Mouse (Mus musculus) forebrain, embryonic 14.5 days (tissue): ENCODE measurements around the gene Mrpl39. TPM values are rescaled to one million over a fixed set of nuclear protein-coding genes. Genes with fewer than 3 reads are reported as not detected.

ENCODE experiments used
- ATAC-seq: fragments of 200-750 bp; cut with Nextera tagmentation; 2 replicates; pipeline ENCODE4 v1.8.0; 2017; ENCODE audit warnings: mild to moderate bottlenecking, moderate library complexity
- DNase-seq: peaks from one replicate; pipeline ENCODE4 v3.0.0-alpha.2; 2015; ENCODE audit warnings: low spot score
- H3K27ac ChIP-seq: fragments of 300-500 bp; sonication (generic); 2 replicates; pipeline ENCODE4 v1.5.1; 2014; ENCODE audit warnings: low read depth, mild to moderate bottlenecking, control low read depth, low read length, moderate library complexity
- H3K27me3 ChIP-seq: fragments of 300-500 bp; sonication (generic); replicated peaks from 2 replicates; pipeline ENCODE4 v1.6.1; 2014; ENCODE audit warnings: low read length, control low read depth, mixed read lengths; ENCODE audit not compliant: control insufficient read depth, insufficient read depth
- H3K36me3 ChIP-seq: fragments of 300-500 bp; sonication (generic); 2 replicates; pipeline ENCODE4 v1.6.1; 2014; ENCODE audit warnings: low read length, control low read depth; ENCODE audit not compliant: control insufficient read depth, insufficient read depth
- H3K4me1 ChIP-seq: fragments of 300-500 bp; sonication (generic); 2 replicates; pipeline ENCODE4 v1.6.1; 2014; ENCODE audit warnings: antibody characterized with exemption, low read length, control low read depth; ENCODE audit not compliant: control insufficient read depth, insufficient read depth
- H3K4me2 ChIP-seq: fragments of 300-500 bp; sonication (generic); 2 replicates; pipeline ENCODE4 v1.6.1; 2014; ENCODE audit warnings: mild to moderate bottlenecking, control low read depth, low read length
- H3K4me3 ChIP-seq: fragments of 300-500 bp; sonication (generic); 2 replicates; pipeline ENCODE4 v1.5.1; 2014; ENCODE audit warnings: low read depth, low read length, control low read depth
- H3K9ac ChIP-seq: fragments of 300-500 bp; sonication (generic); 2 replicates; pipeline ENCODE4 v1.6.1; 2014; ENCODE audit warnings: mild to moderate bottlenecking, low read length, control low read depth, moderate library complexity
- H3K9me3 ChIP-seq: fragments of 300-500 bp; sonication (generic); replicated peaks from 2 replicates; pipeline ENCODE4 v1.6.1; 2016; ENCODE audit warnings: low read length, control low read depth, mixed read lengths; ENCODE audit not compliant: control insufficient read depth
- WGBS: fragments of 180-500 bp; shearing (Covaris S2); extraction: QIAGEN DNeasy Blood & Tissue Kit; methylation state at CpG from one replicate; pipeline ENCODE4 v1.1.7; 2014; 5-methylcytosine and 5-hydroxymethylcytosine counted together
- polyA plus RNA-seq: library from polyadenylated mRNA; unstranded; fragments of >200 nt; fragmentation: Nextera tagmentation; extraction: Ambion mirVana; gene quantifications from 2 replicates; pipeline ENCODE4 v1.2.1, GENCODE M21; 2014

Mrpl39 gene
- polyA plus RNA-seq, 1 experiment from 2014 or later, result 43.7 TPM

DNA sequence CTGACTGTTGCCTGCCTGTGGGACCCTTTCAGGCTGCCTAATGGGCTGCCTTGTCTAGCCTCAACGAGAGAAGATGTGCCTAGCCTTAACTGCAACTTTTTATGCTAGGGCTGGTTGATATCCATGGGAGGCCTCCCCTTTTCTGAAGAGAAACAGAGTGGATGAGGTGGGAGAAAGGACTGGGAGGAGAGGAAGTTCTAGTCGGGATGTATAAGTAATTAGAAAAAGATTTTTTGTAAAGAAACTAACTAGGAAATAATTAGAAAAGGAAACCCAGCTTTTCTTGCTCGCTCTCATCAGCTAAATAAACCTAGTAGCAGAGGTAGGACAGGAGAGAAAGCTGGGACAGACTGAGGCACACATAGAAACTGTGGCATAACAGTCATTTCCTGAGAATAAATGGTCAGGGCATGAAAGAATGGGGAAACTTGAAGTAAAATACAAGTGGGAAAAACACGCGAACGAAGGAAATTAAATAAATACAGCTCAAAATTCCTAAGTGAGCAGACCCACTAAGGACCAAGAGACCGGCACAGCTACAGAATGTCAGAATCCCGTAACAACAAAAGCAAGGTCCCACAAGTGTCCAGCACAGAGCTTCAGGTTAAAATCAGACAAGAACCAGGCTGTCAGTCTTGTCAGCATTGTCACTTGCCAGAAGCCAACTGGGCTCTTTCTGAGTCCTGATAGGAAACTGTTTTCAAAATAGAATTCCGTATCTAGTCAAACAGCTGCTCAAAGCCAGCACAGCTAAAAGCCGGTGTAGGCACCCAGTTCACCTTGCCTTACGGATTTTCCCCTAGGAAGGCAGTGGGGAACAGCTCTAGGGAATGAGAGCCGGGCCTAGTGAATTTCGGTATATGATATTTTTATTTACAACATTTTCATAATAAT lies 18.6 kb downstream of the Mrpl39 start:
- Histone ChIP-seq H3K4me1 (no peaks in the 10 kb centered on the region), H3K27ac (no peak overlapping the region), H3K4me2 (no peak overlapping the region), H3K27me3 (no peaks in the 10 kb centered on the region), H3K36me3 (peaks cover 31% of the 10 kb centered on the region), H3K9ac (no peak overlapping the region), H3K4me3 (no peak overlapping the region), H3K9me3 (no peaks in the 10 kb centered on the region)
- ATAC-seq, result no peak
- WGBS, result 87% methylated on average over 13 of the region's 13 CpGs
- DNase-seq, result no peak

DNA sequence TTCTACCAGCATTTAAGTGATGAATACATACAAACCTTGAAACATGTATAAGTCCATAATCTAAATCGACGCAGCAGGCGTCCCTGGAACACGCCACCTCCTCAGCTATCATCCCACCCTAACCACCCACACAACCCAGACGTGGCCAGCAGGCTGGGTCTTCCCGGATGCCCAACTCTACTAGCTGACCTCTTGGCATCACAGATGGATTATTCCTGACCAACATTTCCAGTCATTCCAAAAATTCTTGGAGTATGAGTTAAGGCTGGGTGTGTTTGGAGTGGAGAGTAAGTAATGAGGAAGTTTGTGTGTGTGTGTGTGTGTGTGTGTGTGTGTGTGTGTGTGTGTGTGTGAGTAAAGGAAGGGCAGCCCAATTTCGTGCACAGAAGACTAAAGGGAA lies 19.3 kb downstream of the Mrpl39 start:
- H3K27me3 ChIP-seq, result no peaks in the 10 kb centered on the region
- no peak overlapping the region for H3K4me3 ChIP-seq
- no peaks in the 10 kb centered on the region for H3K4me1 ChIP-seq
- no peak overlapping the region for H3K9ac ChIP-seq
- no peak overlapping the region for H3K4me2 ChIP-seq
- 89% methylated on average over 7 of the region's 7 CpGs for WGBS
- peaks cover 23% of the 10 kb centered on the region for H3K36me3 ChIP-seq
- H3K9me3 ChIP-seq, result no peaks in the 10 kb centered on the region
- DNase-seq, result no peak
- H3K27ac ChIP-seq, result no peak overlapping the region
- no peak for ATAC-seq

DNA sequence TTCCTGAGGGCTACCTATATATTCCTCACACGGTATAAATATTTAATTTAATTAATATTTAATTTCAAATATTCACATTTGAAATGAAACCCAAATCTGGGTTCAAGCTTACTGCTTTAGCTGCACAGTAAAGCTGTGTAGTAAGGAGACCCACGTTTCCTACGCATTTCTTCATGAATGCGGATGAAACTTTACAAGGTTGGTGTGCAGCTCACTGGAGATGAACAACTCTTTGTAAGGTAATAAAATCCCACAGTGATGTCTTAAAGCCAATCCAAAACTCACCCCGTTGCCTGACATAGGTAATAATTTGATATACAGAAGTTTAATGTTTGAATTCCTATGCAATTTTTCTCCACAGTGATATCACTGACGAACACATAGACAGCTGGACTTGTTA lies 20.6 kb downstream of the Mrpl39 start:
- no peaks in the 10 kb centered on the region for H3K27me3 ChIP-seq
- no peak overlapping the region for H3K27ac ChIP-seq
- no peak for ATAC-seq
- no peak overlapping the region for H3K4me3 ChIP-seq
- no peak overlapping the region for H3K9ac ChIP-seq
- 97% methylated on average over 6 of the region's 6 CpGs for WGBS
- H3K4me2 ChIP-seq, result no peak overlapping the region
- H3K9me3 ChIP-seq, result no peaks in the 10 kb centered on the region
- peaks cover 11% of the 10 kb centered on the region; the same call in 1 of the 2 replicates for H3K36me3 ChIP-seq
- no peaks in the 10 kb centered on the region for H3K4me1 ChIP-seq
- no peak for DNase-seq

DNA sequence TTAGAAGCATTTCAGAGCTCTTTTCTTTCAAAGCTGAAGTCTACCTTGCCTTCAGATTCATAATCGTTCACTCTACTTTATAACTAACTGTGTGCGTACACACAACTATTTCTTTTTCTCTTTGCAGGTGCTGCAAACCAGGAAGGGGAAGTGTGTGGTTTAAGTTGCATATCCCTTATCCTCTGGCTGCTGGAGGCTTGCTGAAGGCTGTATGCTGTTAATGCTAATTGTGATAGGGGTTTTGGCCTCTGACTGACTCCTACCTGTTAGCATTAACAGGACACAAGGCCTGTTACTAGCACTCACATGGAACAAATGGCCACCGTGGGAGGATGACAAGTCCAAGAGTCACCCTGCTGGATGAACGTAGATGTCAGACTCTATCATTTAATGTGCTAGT lies 21.6 kb downstream of the Mrpl39 start:
- no peaks in the 10 kb centered on the region for H3K9me3 ChIP-seq
- 87% methylated on average over 4 of the region's 4 CpGs for WGBS

GRCm38 (mm10) chr16:84713156-84713555 lies 22.4 kb downstream of the Mrpl39 start:
- H3K4me3 ChIP-seq, result no peak overlapping the region
- no peak overlapping the region for H3K4me2 ChIP-seq
- H3K27me3 ChIP-seq, result no peaks in the 10 kb centered on the region
- H3K4me1 ChIP-seq, result no peaks in the 10 kb centered on the region
- H3K27ac ChIP-seq, result no peak overlapping the region
- no peak overlapping the region for H3K9ac ChIP-seq
- no peaks in the 10 kb centered on the region for H3K9me3 ChIP-seq
- H3K36me3 ChIP-seq, result peaks cover 3% of the 10 kb centered on the region; the same call in 1 of the 2 replicates
- ATAC-seq (no peak), DNase-seq (no peak)
- 90% methylated on average over 4 of the region's 4 CpGs for WGBS

More for the DNA sequence above, 21.6 kb downstream of the Mrpl39 start:
- H3K27me3 ChIP-seq, result no peaks in the 10 kb centered on the region
- no peak overlapping the region for H3K9ac ChIP-seq
- no peak for DNase-seq
- no peaks in the 10 kb centered on the region for H3K4me1 ChIP-seq
- no peak overlapping the region for H3K4me3 ChIP-seq
- H3K36me3 ChIP-seq, result peaks cover 11% of the 10 kb centered on the region; the same call in 1 of the 2 replicates
- no peak for ATAC-seq
- no peak overlapping the region for H3K27ac ChIP-seq
- H3K4me2 ChIP-seq, result no peak overlapping the region

- H3K9ac ChIP-seq, result no peak overlapping the region
- 82% methylated on average over 2 of the region's 2 CpGs for WGBS
- no peak overlapping the region for H3K27ac ChIP-seq
- DNase-seq (no peak), ATAC-seq (no peak)
- H3K4me2 ChIP-seq, result no peak overlapping the region
- H3K4me3 ChIP-seq, result no peak overlapping the region
- no peaks in the 10 kb centered on the region for H3K9me3 ChIP-seq
- no peaks in the 10 kb centered on the region for H3K27me3 ChIP-seq
- H3K4me1 ChIP-seq, result no peaks in the 10 kb centered on the region
- no peaks in the 10 kb centered on the region for H3K36me3 ChIP-seq
Measured at GRCm38 (mm10) chr16:84708649-84709048, 26.9 kb downstream of the Mrpl39 start.

DNA sequence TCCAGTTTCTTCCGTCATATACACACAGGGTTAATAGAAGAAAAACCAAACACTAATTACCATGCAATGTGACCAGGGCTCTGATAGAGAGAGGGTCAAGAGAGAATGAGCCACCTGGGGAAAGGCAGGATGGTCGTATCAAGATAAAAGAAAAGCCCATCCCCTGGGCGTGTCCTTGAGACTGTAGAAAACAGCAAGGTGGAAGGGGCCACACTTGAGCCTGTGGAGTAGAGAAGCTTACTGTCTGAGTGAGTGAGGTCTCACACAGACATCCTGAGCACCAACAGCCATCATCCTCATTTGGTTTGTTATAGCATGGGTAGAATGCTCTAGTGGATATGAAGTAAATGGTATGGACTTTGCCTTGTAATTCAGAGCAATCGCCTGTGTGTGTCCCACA lies 27.7 kb downstream of the Mrpl39 start:
- DNase-seq (no peak), ATAC-seq (no peak)
- WGBS, result 68% methylated on average over 4 of the region's 4 CpGs
- Histone ChIP-seq H3K9me3 (no peaks in the 10 kb centered on the region), H3K27me3 (no peaks in the 10 kb centered on the region), H3K36me3 (no peaks in the 10 kb centered on the region), H3K4me2 (no peak overlapping the region), H3K27ac (no peak overlapping the region), H3K4me1 (no peaks in the 10 kb centered on the region; the same call in 1 of the 2 replicates), H3K4me3 (no peak overlapping the region), H3K9ac (no peak overlapping the region)

- no peak overlapping the region for H3K4me2 ChIP-seq
- no peaks in the 10 kb centered on the region for H3K36me3 ChIP-seq
- 0 out of 2 replicates have a peak, but pooled peaks cover 4% of the 10 kb centered on the region for H3K27me3 ChIP-seq
- no peak overlapping the region for H3K9ac ChIP-seq
- H3K9me3 ChIP-seq, result no peaks in the 10 kb centered on the region
- no peak overlapping the region for H3K4me3 ChIP-seq
- WGBS, result 82% methylated on average over 6 of the region's 6 CpGs
- no peak overlapping the region for H3K27ac ChIP-seq
- DNase-seq (no peak), ATAC-seq (no peak)
- no peaks in the 10 kb centered on the region; the same call in 1 of the 2 replicates for H3K4me1 ChIP-seq
Measured at GRCm38 (mm10) chr16:84706571-84706970, 29.0 kb downstream of the Mrpl39 start.

- no peak overlapping the region for H3K27ac ChIP-seq
- no peaks in the 10 kb centered on the region for H3K9me3 ChIP-seq
- H3K27me3 ChIP-seq, result 0 out of 2 replicates have a peak, but pooled peaks cover 4% of the 10 kb centered on the region
- 84% methylated on average over 5 of the region's 5 CpGs for WGBS
- H3K36me3 ChIP-seq, result no peaks in the 10 kb centered on the region
- no peak overlapping the region for H3K9ac ChIP-seq
- ATAC-seq (no peak), DNase-seq (no peak)
- H3K4me1 ChIP-seq, result no peaks in the 10 kb centered on the region; the same call in 1 of the 2 replicates
- no peak overlapping the region for H3K4me3 ChIP-seq
- H3K4me2 ChIP-seq, result no peak overlapping the region
Measured at GRCm38 (mm10) chr16:84705507-84705906, 30.0 kb downstream of the Mrpl39 start.
